Mouse (Mus musculus) embryonic fibroblast, embryonic 13.5 days (primary cell): ENCODE measurements around the gene Rpl19.

Source experiments
- CTCF ChIP-seq: IDR thresholded peaks from 2 replicates; pipeline ENCODE4 v1.5.1; 2011; ENCODE audit warnings: mild to moderate bottlenecking, control low read depth, low read length, moderate library complexity, borderline replicate concordance; ENCODE audit not compliant: insufficient read depth
- POLR2A ChIP-seq: IDR thresholded peaks from 2 replicates; pipeline ENCODE4 v1.6.1; 2011; ENCODE audit warnings: low read depth, mild to moderate bottlenecking, control low read depth, low read length, moderate library complexity

DNA sequence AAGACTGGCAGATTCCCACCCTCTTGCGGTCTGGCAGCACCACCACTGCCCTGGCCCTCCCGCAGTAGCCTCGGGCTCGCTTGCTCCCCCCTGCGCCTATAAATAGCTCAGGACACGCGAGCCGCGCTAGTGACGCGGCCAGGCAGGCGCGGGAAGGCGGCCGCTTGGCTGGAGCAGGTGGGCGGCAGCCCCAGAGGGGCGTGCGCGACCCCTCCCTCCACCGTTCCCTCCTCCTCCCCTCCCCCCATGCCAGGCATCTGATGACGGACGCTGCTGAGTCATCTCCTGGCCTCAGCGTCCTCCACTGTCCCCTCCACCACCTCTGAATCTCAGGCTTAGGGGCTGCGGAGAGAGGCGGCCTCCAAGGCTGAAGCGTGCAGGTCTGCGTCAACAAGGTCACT lies 9.5 kb downstream of the Rpl19 start:
- no peak for TF ChIP-seq POLR2A
- TF ChIP-seq CTCF = no peak
